Mouse (Mus musculus) hindbrain, embryonic 11.5 days (tissue): ENCODE measurements at regions not wholly inside any gene's neighbourhood (a gene's known extent, or its start where the extent isn't known, plus 50 kb on each side); places are given as distances from the start of the nearest gene placed in this dataset.
A peak's percentile ranks its signal among the peaks of the same experiment; 100 is the strongest.

Source experiments
- ATAC-seq: fragments of 200-750 bp; cut with Nextera tagmentation; 2 replicates; pipeline ENCODE4 v1.8.0; 2017; ENCODE audit warnings: mild to moderate bottlenecking, moderate TSS enrichment, moderate library complexity; ENCODE audit not compliant: low FRiP score
- DNase-seq: peaks from one replicate; pipeline ENCODE4 v3.0.0-alpha.2; 2015; ENCODE audit warnings: low spot score
- H3K27ac ChIP-seq: fragments of 300-500 bp; sonication (generic); 2 replicates; pipeline ENCODE4 v1.5.1; 2014; ENCODE audit warnings: mild to moderate bottlenecking, low read depth, low read length
- H3K27me3 ChIP-seq: fragments of 300-500 bp; sonication (generic); 2 replicates; pipeline ENCODE4 v1.6.1; 2014; ENCODE audit warnings: mild to moderate bottlenecking, low read length, moderate library complexity, mixed read lengths; ENCODE audit not compliant: control insufficient read depth, insufficient read depth
- H3K36me3 ChIP-seq: fragments of 300-500 bp; sonication (generic); 2 replicates; pipeline ENCODE4 v1.6.1; 2014; ENCODE audit warnings: mild to moderate bottlenecking, low read length, moderate library complexity, mixed read lengths; ENCODE audit not compliant: control insufficient read depth, insufficient read depth
- H3K4me1 ChIP-seq: fragments of 300-500 bp; sonication (generic); replicated peaks from 2 replicates; pipeline ENCODE4 v1.6.1; 2014; ENCODE audit warnings: low read length, mixed read lengths; ENCODE audit not compliant: control insufficient read depth, insufficient read depth
- H3K4me2 ChIP-seq: fragments of 300-500 bp; sonication (generic); replicated peaks from 2 replicates; pipeline ENCODE4 v1.6.1; 2014; ENCODE audit warnings: mild to moderate bottlenecking, low read depth, low read length
- H3K4me3 ChIP-seq: fragments of 300-500 bp; sonication (generic); 2 replicates; pipeline ENCODE4 v1.5.1; 2014; ENCODE audit warnings: low read depth, low read length
- H3K9ac ChIP-seq: fragments of 300-500 bp; sonication (generic); 2 replicates; pipeline ENCODE4 v1.6.1; 2014; ENCODE audit warnings: low read depth, low read length
- H3K9me3 ChIP-seq: fragments of 300-500 bp; sonication (generic); 2 replicates; pipeline ENCODE4 v1.6.1; 2016; ENCODE audit warnings: low read length; ENCODE audit not compliant: control insufficient read depth
- WGBS: fragments of 180-500 bp; shearing (Covaris S2); extraction: QIAGEN DNeasy Blood & Tissue Kit; methylation state at CpG from one replicate; pipeline ENCODE4 v1.1.7; 2014; 5-methylcytosine and 5-hydroxymethylcytosine counted together

- Histone ChIP-seq H3K9ac (no peak overlapping the region), H3K9me3 (no peaks in the 10 kb centered on the region), H3K4me1 (no peaks in the 10 kb centered on the region), H3K4me3 (no peak overlapping the region), H3K36me3 (no peaks in the 10 kb centered on the region), H3K27me3 (no peaks in the 10 kb centered on the region), H3K4me2 (no peak overlapping the region), H3K27ac (no peak overlapping the region)
- ATAC-seq (no peak), DNase-seq (no peak)
- 63% methylated on average over 6 of the region's 6 CpGs for WGBS
Observed at GRCm38 (mm10) chr15:36682832-36683231, 324.7 kb downstream of the Zfp706 start.

DNA sequence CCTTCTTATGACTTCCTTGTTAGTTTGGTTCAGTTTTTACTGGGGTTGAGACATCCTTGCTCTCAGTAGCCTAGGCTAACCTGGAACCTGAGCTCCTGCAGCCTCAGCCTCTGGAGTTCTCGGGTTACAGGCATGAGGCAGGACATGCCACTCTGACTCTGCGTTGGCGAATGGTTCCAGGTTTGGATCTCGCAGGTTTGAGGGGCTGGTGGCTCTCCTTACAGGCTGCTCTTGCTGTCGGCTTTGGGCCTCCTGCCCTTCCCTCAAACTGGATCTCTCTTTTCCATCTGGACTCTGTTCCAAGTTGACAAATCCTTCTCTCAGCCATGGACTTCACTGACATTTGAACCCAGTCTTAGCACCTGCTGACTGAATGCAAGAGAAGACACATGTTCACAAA, 325.4 kb downstream of the Zfp706 start:
- ATAC-seq (no peak), DNase-seq (no peak)
- 72% methylated on average over 5 of the region's 5 CpGs for WGBS
- H3K27ac ChIP-seq: no peak overlapping the region
- no peak overlapping the region for H3K9ac ChIP-seq
- H3K9me3 ChIP-seq: no peaks in the 10 kb centered on the region
- no peaks in the 10 kb centered on the region for H3K4me1 ChIP-seq
- no peaks in the 10 kb centered on the region for H3K36me3 ChIP-seq
- H3K4me3 ChIP-seq: no peak overlapping the region
- H3K4me2 ChIP-seq: no peak overlapping the region
- no peaks in the 10 kb centered on the region for H3K27me3 ChIP-seq

DNA sequence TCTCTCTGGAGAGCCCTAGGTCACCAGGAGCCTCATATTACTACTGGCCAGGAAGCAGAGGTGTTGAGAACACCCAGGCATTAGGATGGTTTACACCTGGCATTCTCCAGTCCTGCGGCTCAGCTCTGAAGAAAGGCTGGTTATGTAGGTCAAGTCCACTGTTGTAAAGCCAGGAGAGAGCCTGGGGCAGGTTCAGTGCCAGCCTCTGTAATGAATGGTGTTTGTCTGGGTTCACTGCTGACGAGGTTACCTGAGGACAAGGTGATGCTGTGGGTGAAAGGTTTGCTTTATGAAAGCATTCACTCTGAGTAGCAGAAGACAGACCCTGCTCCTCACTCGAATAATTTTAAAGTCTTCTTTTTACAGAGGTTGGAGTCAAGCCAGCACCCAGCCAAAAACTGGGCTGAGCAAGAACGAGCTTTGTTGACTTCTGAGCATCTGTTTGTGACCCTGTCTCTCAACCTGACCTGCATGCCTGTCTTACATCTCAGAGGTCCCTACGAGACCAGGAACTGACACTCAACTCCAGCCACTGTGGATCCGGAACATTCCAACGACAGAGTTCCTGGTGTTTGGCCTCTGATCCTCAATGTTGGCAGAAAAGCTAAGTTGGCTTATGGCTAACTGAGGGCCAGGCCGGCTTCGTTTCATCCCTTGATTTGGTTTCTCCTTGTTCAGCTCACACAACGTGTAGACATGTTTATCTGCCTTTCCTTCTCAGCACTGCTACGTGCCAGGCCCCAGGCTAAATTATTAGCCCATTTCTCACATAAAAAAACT, 327.0 kb downstream of the Zfp706 start:
- Histone ChIP-seq H3K27me3 (no peaks in the 10 kb centered on the region), H3K4me1 (no peaks in the 10 kb centered on the region), H3K4me3 (no peak overlapping the region), H3K27ac (no peak overlapping the region), H3K9me3 (no peaks in the 10 kb centered on the region), H3K4me2 (no peak overlapping the region), H3K9ac (no peak overlapping the region), H3K36me3 (no peaks in the 10 kb centered on the region)
- DNase-seq (no peak), ATAC-seq (no peak)
- 85% methylated on average over 11 of the region's 11 CpGs for WGBS

DNA sequence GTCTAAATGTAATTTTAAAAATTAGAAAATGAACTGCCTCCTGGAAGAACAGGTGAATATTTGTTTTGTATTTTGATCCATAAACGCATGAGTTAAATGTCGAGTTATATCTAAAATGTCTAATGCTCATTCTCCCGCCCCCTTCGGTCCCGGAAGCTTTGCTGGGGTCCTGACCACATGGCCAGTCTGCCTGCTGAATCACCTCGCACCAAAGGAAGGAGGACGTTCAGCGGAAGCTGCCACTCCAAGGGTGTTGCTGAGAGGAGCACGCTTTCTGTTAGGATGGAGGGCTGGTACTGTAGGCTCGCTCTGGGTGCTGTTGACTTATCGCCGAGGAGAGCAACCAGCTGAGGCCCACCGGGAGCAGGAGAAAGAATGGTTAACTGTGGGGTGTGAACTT, 328.0 kb downstream of the Zfp706 start:
- no peak for DNase-seq
- H3K9ac ChIP-seq: no peak overlapping the region
- no peak overlapping the region for H3K4me3 ChIP-seq
- H3K4me1 ChIP-seq: no peaks in the 10 kb centered on the region
- no peak for ATAC-seq
- H3K27ac ChIP-seq: no peak overlapping the region
- no peaks in the 10 kb centered on the region for H3K27me3 ChIP-seq
- H3K9me3 ChIP-seq: no peaks in the 10 kb centered on the region
- H3K36me3 ChIP-seq: no peaks in the 10 kb centered on the region
- H3K4me2 ChIP-seq: no peak overlapping the region
- WGBS: 88% methylated on average over 13 of the region's 13 CpGs

DNA sequence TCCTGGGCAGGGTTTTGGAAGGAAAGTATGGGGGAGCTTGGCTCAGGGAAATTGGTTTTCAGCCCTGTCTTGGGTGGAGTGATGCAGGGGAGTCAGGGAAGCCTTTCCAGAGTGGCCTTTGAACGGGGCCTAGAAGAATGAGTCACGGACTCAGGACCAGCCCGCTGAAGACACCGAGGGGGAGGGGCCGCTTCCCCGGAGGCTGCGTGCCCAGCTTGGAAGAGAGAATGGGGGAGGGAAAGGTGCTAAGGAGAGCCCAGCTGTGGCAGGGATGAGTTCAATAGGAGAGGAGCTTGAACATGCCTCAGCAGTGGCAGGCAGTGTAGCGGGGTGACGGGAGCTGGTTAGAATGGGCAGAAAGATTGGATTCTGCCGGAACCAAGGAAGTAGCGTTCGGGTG, 337.8 kb downstream of the Zfp706 start:
- Histone ChIP-seq H3K9me3 (no peaks in the 10 kb centered on the region), H3K9ac (no peak overlapping the region), H3K4me2 (no peak overlapping the region; the same call in 1 of the 2 replicates), H3K27me3 (no peaks in the 10 kb centered on the region), H3K4me3 (no peak overlapping the region), H3K27ac (no peak overlapping the region), H3K36me3 (no peaks in the 10 kb centered on the region), H3K4me1 (no peaks in the 10 kb centered on the region)
- peak; percentile 19 for DNase-seq
- ATAC-seq: no peak
- 24% methylated on average over 12 of the region's 12 CpGs for WGBS

- Histone ChIP-seq H3K4me2 (no peak overlapping the region), H3K36me3 (no peaks in the 10 kb centered on the region), H3K27me3 (no peaks in the 10 kb centered on the region), H3K9me3 (no peaks in the 10 kb centered on the region), H3K9ac (no peak overlapping the region), H3K27ac (no peak overlapping the region), H3K4me3 (no peak overlapping the region), H3K4me1 (no peaks in the 10 kb centered on the region)
- WGBS: 57% methylated on average over 3 of the region's 3 CpGs
- no peak for DNase-seq
- ATAC-seq: no peak
Observed at GRCm38 (mm10) chr15:36666566-36666965, 341.0 kb downstream of the Zfp706 start.

GRCm38 (mm10) chr15:36664391-36664790, 343.2 kb downstream of the Zfp706 start:
- H3K9ac ChIP-seq: no peak overlapping the region
- no peak for ATAC-seq
- no peaks in the 10 kb centered on the region for H3K9me3 ChIP-seq
- DNase-seq: no peak
- no peak overlapping the region for H3K4me3 ChIP-seq
- 83% methylated on average over 6 of the region's 6 CpGs for WGBS
- H3K36me3 ChIP-seq: no peaks in the 10 kb centered on the region
- no peak overlapping the region for H3K27ac ChIP-seq
- no peaks in the 10 kb centered on the region for H3K4me1 ChIP-seq
- H3K27me3 ChIP-seq: no peaks in the 10 kb centered on the region
- H3K4me2 ChIP-seq: no peak overlapping the region

DNA sequence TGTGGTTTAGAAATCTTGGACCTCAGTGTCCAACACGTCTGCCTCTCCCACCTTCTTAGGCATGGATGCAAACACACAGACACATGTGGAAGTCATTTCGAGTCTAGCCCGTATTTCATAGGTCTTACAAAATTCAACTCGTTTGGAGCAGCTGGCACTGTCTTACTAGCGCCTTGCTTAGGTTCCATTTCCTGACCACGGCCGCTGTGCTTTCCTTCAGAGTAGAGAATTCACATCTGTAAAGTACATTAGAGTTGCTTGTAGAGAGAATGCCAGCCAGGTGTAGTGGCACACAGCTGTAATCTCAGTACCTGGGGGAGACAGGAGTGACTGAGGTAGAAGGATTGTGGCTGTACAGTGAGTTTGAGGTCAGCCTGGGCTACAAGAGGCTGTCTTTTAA, 346.6 kb downstream of the Zfp706 start:
- Histone ChIP-seq H3K9me3 (no peaks in the 10 kb centered on the region), H3K36me3 (no peaks in the 10 kb centered on the region), H3K4me1 (no peaks in the 10 kb centered on the region), H3K4me2 (no peak overlapping the region), H3K27ac (no peak overlapping the region), H3K9ac (no peak overlapping the region), H3K27me3 (no peaks in the 10 kb centered on the region), H3K4me3 (no peak overlapping the region)
- DNase-seq (no peak), ATAC-seq (no peak)
- 77% methylated on average over 7 of the region's 7 CpGs for WGBS
